Mouse (Mus musculus) neural tube, embryonic 13.5 days (tissue): ENCODE results near the gene Bscl2. TPM values are rescaled to one million over a fixed set of nuclear protein-coding genes. Genes with fewer than 3 reads are reported as not detected.
A peak's percentile ranks its signal among the peaks of the same experiment; 100 is the strongest.

Experiments
- ATAC-seq: fragments of 200-750 bp; cut with Nextera tagmentation; 2 replicates; pipeline ENCODE4 v1.8.0; 2017; ENCODE audit warnings: low read depth, mild to moderate bottlenecking, moderate TSS enrichment, moderate library complexity
- H3K27ac ChIP-seq: fragments of 300-500 bp; sonication (generic); replicated peaks from 2 replicates; pipeline ENCODE4 v1.5.1; 2015; ENCODE audit warnings: moderate library complexity, mild to moderate bottlenecking, inconsistent platforms
- H3K27me3 ChIP-seq: fragments of 300-500 bp; sonication (generic); 2 replicates; pipeline ENCODE4 v1.6.1; 2015; ENCODE audit warnings: mild to moderate bottlenecking, inconsistent platforms
- H3K36me3 ChIP-seq: fragments of 300-500 bp; sonication (generic); 2 replicates; pipeline ENCODE4 v1.6.1; 2015; ENCODE audit warnings: mild to moderate bottlenecking, inconsistent platforms
- H3K4me1 ChIP-seq: fragments of 300-500 bp; sonication (generic); replicated peaks from 2 replicates; pipeline ENCODE4 v1.6.1; 2015; ENCODE audit warnings: inconsistent platforms
- H3K4me2 ChIP-seq: fragments of 300-500 bp; sonication (generic); 2 replicates; pipeline ENCODE4 v1.6.1; 2015; ENCODE audit warnings: inconsistent platforms, mild to moderate bottlenecking, moderate library complexity
- H3K4me3 ChIP-seq: fragments of 300-500 bp; sonication (generic); 2 replicates; pipeline ENCODE4 v1.5.1; 2015; ENCODE audit warnings: mild to moderate bottlenecking, inconsistent platforms
- H3K9ac ChIP-seq: fragments of 300-500 bp; sonication (generic); 2 replicates; pipeline ENCODE4 v1.6.1; 2015; ENCODE audit warnings: moderate library complexity, mild to moderate bottlenecking, inconsistent platforms
- H3K9me3 ChIP-seq: fragments of 300-500 bp; sonication (generic); 2 replicates; pipeline ENCODE4 v1.6.1; 2016; ENCODE audit warnings: inconsistent platforms
- WGBS: fragments of 180-500 bp; shearing (Covaris S2); methylation state at CpG from one replicate; pipeline ENCODE4 v1.1.7; 2015; 5-methylcytosine and 5-hydroxymethylcytosine counted together
- polyA plus RNA-seq: library from polyadenylated mRNA; unstranded; fragments of >200 nt; fragmentation: Nextera tagmentation; extraction: Ambion mirVana; gene quantifications from 2 replicates; pipeline ENCODE4 v1.2.1, GENCODE M21; 2015

Gene Bscl2
- polyA plus RNA-seq, 1 experiment from 2014 or later: 84.2 TPM

DNA sequence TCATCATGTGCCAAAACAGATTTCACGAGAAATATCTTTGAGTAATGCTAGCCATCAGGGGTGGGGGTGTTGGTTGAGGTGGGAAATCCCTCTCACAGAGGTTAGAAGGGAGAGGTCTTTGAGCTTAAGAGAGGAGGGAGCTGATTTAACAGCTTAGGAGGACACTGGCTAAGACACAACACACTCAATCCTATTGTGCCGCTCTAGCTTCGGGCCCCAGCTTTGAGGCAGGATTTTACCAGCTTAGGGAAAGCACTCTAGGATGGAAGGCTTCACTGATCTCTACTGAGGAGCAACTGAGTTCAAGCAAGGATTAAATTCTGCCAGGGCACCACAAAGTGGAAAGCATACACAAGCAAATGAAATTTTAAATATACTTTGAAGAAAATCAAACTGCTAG is 20.3 kb upstream of the Bscl2 start:
- no peak for ATAC-seq
- peak overlapping the region; percentile 99 for H3K4me2 ChIP-seq
- H3K27me3 ChIP-seq: no peaks in the 10 kb centered on the region
- 89% methylated on average over 3 of the region's 3 CpGs for WGBS
- H3K36me3 ChIP-seq: peaks cover 40% of the 10 kb centered on the region
- H3K4me1 ChIP-seq: peaks cover 52% of the 10 kb centered on the region
- H3K9ac ChIP-seq: peak overlapping the region; percentile 57
- H3K9me3 ChIP-seq: no peaks in the 10 kb centered on the region
- H3K27ac ChIP-seq: no peak overlapping the region
- H3K4me3 ChIP-seq: peak overlapping the region; percentile 9; the same call in 1 of the 2 replicates

DNA sequence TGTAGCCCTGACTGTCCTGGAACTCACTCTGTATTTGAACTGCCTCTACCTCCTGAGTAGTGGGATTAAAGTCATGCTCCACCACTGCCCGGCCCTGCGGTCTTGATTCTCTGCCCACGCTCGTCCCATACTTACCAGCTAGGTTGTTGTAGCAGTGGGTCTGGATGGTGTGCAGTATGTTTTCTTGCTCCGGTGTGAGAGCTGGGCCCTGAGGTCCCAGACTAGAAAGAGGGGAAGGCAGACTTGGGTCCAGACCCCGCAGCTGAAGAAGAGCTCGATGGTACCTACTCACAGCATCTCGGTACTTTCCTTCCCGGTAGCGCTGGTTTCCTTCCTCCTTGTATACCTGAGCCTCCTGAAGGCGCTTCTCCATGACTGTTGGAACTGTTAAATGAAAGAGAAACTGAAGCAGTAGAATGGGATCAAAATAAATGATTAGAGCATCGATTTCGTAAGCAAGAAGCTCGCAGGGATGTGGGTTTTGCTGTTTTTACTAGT is 18.9 kb upstream of the Bscl2 start:
- H3K4me1 ChIP-seq: peaks cover 66% of the 10 kb centered on the region
- 36% methylated on average over 14 of the region's 14 CpGs for WGBS
- H3K9me3 ChIP-seq: no peaks in the 10 kb centered on the region
- peaks cover 32% of the 10 kb centered on the region for H3K36me3 ChIP-seq
- H3K27ac ChIP-seq: peak overlapping the region; percentile 97
- peak overlapping the region; percentile 99 for H3K4me2 ChIP-seq
- H3K4me3 ChIP-seq: peak overlapping the region; percentile 75
- ATAC-seq: no peak
- H3K27me3 ChIP-seq: no peaks in the 10 kb centered on the region
- H3K9ac ChIP-seq: peak overlapping the region; percentile 88

DNA sequence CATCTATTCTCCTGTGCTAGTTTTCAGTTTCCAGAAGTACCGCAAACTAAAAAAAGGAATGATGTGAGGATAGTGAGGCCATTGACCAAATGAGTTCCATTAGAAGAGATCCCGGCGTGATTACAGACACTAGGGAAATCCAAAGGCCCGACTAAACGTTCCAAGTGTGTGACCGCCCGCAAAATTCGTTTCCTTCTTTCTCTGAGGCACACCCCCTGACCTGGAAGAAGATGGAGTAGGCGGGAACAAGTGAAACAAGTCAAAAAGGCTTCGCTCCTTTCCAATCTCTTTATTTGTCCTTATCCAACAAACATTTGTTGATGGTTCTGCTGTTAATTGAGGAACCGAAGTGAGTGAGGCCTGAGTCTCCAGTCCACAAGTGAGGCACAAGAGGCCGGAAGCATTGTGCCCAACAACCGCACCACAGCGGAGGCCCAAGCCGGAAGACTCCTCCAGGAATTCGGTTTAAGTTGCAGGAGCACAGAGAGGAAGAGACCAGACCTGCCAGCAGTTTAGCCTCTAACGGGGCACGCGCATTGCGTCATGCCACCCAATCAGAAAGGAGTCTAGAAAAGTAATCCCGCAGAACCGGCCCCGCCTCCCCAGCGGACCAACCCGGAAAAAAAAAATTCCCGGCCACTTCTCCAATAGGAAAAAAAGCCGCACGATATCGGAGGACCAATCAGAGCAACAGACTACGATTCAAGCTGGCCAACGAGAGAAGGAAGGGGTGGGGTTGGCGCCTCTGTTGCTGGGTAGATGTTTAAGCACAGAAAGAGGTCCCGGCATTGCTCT is 18.3 kb upstream of the Bscl2 start, which contains the start of gene Ttc9c:
TSS of gene Ttc9c (minus strand) at position 533 of the 795 bp plus-strand sequence.
- peaks cover 69% of the 10 kb centered on the region for H3K4me1 ChIP-seq
- peak within 1 kb of the TSS; percentile 99 for H3K4me2 ChIP-seq
- ATAC-seq: peak; percentile 94
- WGBS: 1% methylated on average over 33 of the region's 33 CpGs
- peak within 1 kb of the TSS; percentile 75 for H3K4me3 ChIP-seq
- peaks cover 33% of the 10 kb centered on the region for H3K36me3 ChIP-seq
- peak within 1 kb of the TSS; percentile 97 for H3K27ac ChIP-seq
- H3K9me3 ChIP-seq: no peaks in the 10 kb centered on the region
- H3K9ac ChIP-seq: peak within 1 kb of the TSS; percentile 98
- no peaks in the 10 kb centered on the region for H3K27me3 ChIP-seq

DNA sequence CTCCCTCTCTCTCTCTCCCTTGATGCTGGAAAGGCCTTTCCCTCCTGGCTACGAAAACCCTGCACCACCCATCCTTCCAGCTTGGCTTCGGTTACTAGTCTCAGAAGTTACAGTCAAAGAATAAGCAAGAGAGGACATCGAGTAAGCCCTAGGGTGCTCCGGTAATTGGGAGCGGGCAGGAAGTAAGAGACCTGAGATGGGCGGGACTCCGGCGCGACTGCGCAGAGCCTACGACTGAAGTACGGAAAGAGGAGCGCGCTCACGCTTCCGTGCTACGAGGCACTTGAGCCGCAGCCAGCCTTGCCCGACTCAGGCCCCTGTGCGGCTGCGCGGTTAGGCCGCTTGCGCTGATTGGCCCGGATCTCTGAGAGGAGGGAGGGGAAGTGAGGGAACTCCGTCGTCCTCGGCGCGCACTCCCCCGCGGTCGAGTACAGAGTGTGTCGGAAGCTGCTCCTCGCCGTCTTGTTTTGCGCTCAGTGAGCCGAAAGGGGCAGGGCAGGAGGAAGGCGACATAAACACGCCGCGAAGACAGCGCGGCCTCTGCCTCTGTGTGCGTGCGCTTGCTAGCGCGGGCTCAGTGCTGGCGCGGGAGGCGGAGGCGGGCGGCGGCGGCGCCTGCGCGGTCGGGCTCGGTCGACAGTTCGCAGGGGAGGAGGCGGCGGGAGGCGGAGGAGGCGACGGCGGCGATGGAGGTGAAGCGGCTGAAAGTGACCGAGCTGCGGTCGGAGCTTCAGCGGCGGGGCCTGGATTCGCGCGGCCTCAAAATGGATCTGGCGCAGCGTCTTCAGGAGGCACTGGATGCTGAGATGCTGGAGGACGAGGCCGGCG is 17.5 kb upstream of the Bscl2 start, which contains the start of gene Hnrnpul2:
TSS of gene Hnrnpul2 (plus strand) at position 415 of the 828 bp plus-strand sequence.
- H3K27ac ChIP-seq: peak within 1 kb of the TSS; percentile 97
- H3K4me3 ChIP-seq: peak within 1 kb of the TSS; percentile 75
- H3K4me2 ChIP-seq: peak within 1 kb of the TSS; percentile 99
- H3K9ac ChIP-seq: peak within 1 kb of the TSS; percentile 98
- ATAC-seq: peak; percentile 98
- peaks cover 34% of the 10 kb centered on the region for H3K36me3 ChIP-seq
- H3K9me3 ChIP-seq: no peaks in the 10 kb centered on the region
- H3K4me1 ChIP-seq: peaks cover 62% of the 10 kb centered on the region
- no peaks in the 10 kb centered on the region for H3K27me3 ChIP-seq
- under 1% methylated on average over 69 of the region's 83 CpGs for WGBS

DNA sequence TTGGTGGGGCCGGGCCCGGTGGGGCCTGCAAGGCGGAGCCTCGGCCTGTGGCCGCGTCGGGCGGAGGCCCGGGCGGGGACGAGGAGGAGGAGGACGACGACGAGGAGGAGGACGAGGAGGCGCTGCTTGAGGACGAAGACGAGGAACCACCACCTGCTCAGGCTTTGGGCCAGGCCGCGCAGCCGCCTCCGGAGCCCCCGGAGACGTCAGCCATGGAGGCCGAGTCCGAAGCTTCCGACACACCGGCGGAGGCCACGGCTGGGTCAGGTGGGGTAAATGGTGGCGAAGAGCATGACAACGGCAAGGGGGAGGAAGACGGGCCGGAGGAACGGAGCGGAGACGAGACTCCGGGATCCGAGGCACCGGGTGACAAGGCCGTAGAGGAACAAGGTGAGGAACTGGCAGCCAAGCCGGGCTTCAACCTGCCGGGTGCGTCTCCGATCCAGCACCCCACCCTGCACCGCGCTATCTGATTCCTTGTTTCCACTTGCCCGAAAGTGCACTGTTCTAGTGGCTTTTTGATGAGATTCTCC is 16.8 kb upstream of the Bscl2 start:
- under 1% methylated on average over 48 of the region's 48 CpGs for WGBS
- H3K9me3 ChIP-seq: no peaks in the 10 kb centered on the region
- peak overlapping the region; percentile 97 for H3K27ac ChIP-seq
- peak; percentile 33 for ATAC-seq
- peak overlapping the region; percentile 75 for H3K4me3 ChIP-seq
- peak overlapping the region; percentile 98 for H3K9ac ChIP-seq
- H3K36me3 ChIP-seq: peaks cover 37% of the 10 kb centered on the region
- H3K4me1 ChIP-seq: peaks cover 57% of the 10 kb centered on the region
- H3K4me2 ChIP-seq: peak overlapping the region; percentile 99
- H3K27me3 ChIP-seq: no peaks in the 10 kb centered on the region

DNA sequence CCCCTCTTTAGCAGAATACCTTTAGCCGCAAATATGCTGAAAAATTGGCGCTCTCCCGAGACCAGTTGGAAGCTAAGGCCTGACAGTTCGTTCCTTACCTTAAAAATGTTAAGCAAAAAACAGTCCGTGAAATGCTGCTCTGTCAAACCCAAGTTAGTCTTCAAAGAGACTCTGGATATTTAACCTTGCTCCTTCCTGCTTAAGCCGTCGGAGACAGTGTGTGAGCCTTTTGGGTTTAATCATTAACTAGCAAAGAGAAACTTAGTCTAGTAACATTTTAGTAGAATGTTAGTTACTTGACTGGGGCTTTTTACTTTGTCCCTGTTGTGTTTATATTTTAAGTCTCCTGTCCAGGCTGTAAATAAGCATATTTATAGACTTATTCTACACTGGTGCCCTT is 16.1 kb upstream of the Bscl2 start:
- Histone ChIP-seq H3K9me3 (no peaks in the 10 kb centered on the region), H3K4me2 (peak overlapping the region; percentile 99), H3K4me3 (peak overlapping the region; percentile 75), H3K9ac (peak overlapping the region; percentile 98), H3K27ac (peak overlapping the region; percentile 97; the same call in 1 of the 2 replicates), H3K36me3 (peaks cover 40% of the 10 kb centered on the region), H3K4me1 (peaks cover 50% of the 10 kb centered on the region), H3K27me3 (no peaks in the 10 kb centered on the region)
- 3% methylated on average over 7 of the region's 7 CpGs for WGBS
- no peak for ATAC-seq

DNA sequence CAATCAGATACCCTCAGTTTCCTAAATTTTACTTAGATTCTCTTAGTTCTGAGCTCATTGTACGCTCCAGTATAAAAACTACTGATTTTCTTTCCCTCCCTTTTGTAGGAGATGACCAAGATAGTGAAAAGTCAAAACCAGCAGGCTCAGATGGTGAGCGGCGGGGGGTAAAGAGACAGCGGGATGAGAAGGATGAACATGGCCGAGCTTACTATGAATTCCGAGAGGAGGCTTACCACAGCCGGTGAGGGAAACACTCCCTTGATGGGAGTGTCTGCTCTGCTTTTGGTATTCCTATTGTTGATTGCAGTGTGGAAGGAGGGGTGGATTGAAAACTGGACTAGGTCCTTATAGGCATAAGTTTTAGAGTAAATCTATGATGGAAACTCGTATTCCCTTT is 14.6 kb upstream of the Bscl2 start:
- Histone ChIP-seq H3K4me2 (peak overlapping the region; percentile 99), H3K36me3 (peaks cover 49% of the 10 kb centered on the region), H3K9me3 (no peaks in the 10 kb centered on the region), H3K27me3 (no peaks in the 10 kb centered on the region), H3K9ac (peak overlapping the region; percentile 98), H3K4me3 (peak overlapping the region; percentile 75), H3K27ac (no peak overlapping the region), H3K4me1 (peaks cover 35% of the 10 kb centered on the region)
- ATAC-seq: no peak
- WGBS: 73% methylated on average over 8 of the region's 8 CpGs

DNA sequence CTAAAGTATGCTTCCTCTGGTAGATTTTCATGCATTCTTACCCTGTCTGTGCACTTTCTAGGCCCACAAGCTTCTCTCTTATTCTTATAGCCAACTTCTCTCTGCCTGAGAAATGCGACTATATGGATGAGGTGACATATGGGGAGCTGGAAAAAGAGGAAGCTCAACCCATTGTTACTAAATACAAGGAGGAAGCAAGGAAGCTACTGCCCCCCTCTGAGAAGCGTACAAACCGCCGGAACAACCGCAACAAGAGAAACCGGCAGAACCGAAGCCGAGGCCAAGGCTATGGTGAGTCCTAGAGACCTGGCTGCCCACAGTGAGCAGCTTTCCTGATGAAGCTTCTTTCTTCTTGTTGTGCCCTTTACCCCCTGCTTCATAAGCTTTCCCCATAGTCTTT is 7.6 kb upstream of the Bscl2 start, which contains the start of gene AC129217.1:
TSS of gene AC129217.1 (plus strand) at position 114 of the 400 bp plus-strand sequence.
- Histone ChIP-seq H3K36me3 (peaks cover 99% of the 10 kb centered on the region), H3K9me3 (no peaks in the 10 kb centered on the region), H3K4me3 (no peak within 1 kb of the TSS), H3K4me2 (no peak within 1 kb of the TSS), H3K4me1 (no peaks in the 10 kb centered on the region), H3K27me3 (no peaks in the 10 kb centered on the region), H3K9ac (no peak within 1 kb of the TSS), H3K27ac (no peak within 1 kb of the TSS)
- no peak for ATAC-seq
- 86% methylated on average over 8 of the region's 8 CpGs for WGBS

DNA sequence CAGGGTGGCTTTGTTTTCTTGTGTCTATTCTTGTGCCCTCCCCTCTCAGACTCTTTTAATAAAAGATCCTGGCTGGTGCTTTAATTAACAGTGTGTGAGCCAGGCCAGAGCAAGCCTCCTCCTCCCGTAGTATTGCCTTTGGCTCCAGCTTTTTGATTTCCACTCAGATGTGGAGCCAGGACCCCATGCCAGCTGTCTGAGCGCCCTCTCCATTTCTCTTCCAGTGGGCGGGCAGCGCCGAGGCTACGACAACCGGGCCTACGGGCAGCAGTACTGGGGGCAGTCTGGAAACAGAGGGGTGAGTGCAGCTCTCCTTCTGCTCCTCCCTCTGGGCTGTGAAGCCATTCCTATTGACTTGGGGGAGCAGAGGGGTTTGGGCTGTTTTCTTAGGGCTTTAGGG is 6.6 kb upstream of the Bscl2 start:
- H3K27me3 ChIP-seq: no peaks in the 10 kb centered on the region
- no peak overlapping the region for H3K27ac ChIP-seq
- H3K4me2 ChIP-seq: no peak overlapping the region
- WGBS: 94% methylated on average over 8 of the region's 8 CpGs
- no peak overlapping the region for H3K4me3 ChIP-seq
- H3K9ac ChIP-seq: no peak overlapping the region
- H3K36me3 ChIP-seq: peaks cover 100% of the 10 kb centered on the region
- H3K4me1 ChIP-seq: no peaks in the 10 kb centered on the region
- ATAC-seq: no peak
- H3K9me3 ChIP-seq: no peaks in the 10 kb centered on the region

DNA sequence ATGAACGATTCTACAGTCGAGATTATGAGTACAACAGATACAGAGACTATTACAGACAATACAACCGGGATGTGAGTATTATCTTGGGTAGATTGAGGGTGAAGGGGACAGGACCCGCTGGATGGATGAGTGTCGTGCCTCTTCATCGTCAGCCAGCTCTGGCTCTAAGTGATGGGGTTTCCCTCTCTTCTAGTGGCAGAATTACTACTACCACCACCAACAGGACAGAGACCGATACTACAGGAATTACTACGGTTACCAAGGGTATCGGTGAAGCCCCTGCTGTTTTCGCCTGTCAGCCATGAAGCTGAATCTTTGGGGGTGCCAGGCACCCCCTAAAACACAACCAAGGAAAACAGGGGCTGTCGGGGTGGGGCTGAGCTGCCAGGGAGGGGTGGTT is 6.0 kb upstream of the Bscl2 start:
- Histone ChIP-seq H3K4me3 (no peak overlapping the region), H3K27me3 (no peaks in the 10 kb centered on the region), H3K27ac (no peak overlapping the region), H3K4me1 (peaks cover 3% of the 10 kb centered on the region), H3K4me2 (no peak overlapping the region), H3K9ac (no peak overlapping the region), H3K9me3 (no peaks in the 10 kb centered on the region), H3K36me3 (peaks cover 99% of the 10 kb centered on the region)
- WGBS: 79% methylated on average over 11 of the region's 11 CpGs
- no peak for ATAC-seq

DNA sequence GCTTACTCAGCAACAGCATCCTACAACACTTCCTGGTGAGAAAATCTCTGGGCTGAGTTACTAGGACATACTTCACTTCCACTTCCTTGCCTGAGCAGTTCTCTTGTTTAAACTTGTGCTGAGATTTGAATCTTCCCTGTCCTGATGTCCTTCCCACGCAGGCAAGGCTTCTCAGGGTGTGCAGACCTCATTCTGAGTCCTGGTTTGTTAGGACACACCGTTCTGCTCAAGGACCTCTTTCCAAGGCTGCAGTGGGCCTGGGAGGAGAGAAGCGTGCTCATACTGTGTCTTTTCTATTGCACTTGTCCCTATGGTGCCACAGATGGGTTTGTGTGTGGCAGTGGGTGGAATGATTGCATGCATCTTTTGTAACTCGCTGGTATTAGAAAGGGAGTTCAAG is 4.3 kb upstream of the Bscl2 start:
- H3K27me3 ChIP-seq: no peaks in the 10 kb centered on the region
- no peak for ATAC-seq
- 92% methylated on average over 4 of the region's 4 CpGs for WGBS
- H3K4me2 ChIP-seq: no peak overlapping the region
- H3K9me3 ChIP-seq: no peaks in the 10 kb centered on the region
- no peak overlapping the region for H3K27ac ChIP-seq
- H3K4me1 ChIP-seq: peaks cover 13% of the 10 kb centered on the region
- H3K4me3 ChIP-seq: no peak overlapping the region
- H3K36me3 ChIP-seq: peaks cover 83% of the 10 kb centered on the region
- H3K9ac ChIP-seq: no peak overlapping the region
